Mouse (Mus musculus): Measurements from ENCODE around the gene Bsph1. TPM values are rescaled to one million over a fixed set of nuclear protein-coding genes. Genes with fewer than 3 reads are reported as not detected.

Gene Bsph1
- polyA plus RNA-seq (2015; fragmentation: Illumina TruSeq; extraction: RNeasy Lipid Tissue Mini Kit (QIAGEN cat#74804); ENCODE audit: low read depth, low replicate concordance), result not detected

GRCm38 (mm10) chr7:13450541-13450940 is at the start of gene Bsph1:
TSS of gene Bsph1 (plus strand) at chr7:13450841.

Other genes starting within 250 kb of the Bsph1 start
- not detected for gene Vmn1r89, start 237.8 kb upstream of the Bsph1 start, polyA plus RNA-seq (2015; fragmentation: Illumina TruSeq; extraction: RNeasy Lipid Tissue Mini Kit (QIAGEN cat#74804); ENCODE audit: low read depth, low replicate concordance)
- 9.6 TPM for gene Lig1, start 173.6 kb upstream of the Bsph1 start, polyA plus RNA-seq (2015; fragmentation: Illumina TruSeq; extraction: RNeasy Lipid Tissue Mini Kit (QIAGEN cat#74804); ENCODE audit: low read depth, low replicate concordance)
- 10.1 TPM for gene Zswim9, start 172.1 kb upstream of the Bsph1 start, polyA plus RNA-seq (2015; fragmentation: Illumina TruSeq; extraction: RNeasy Lipid Tissue Mini Kit (QIAGEN cat#74804); ENCODE audit: low read depth, low replicate concordance)
- 0.40 TPM for gene Pla2g4c, start 126.2 kb upstream of the Bsph1 start, polyA plus RNA-seq (2015; fragmentation: Illumina TruSeq; extraction: RNeasy Lipid Tissue Mini Kit (QIAGEN cat#74804); ENCODE audit: low read depth, low replicate concordance)
- gene Cabp5, start 52.7 kb upstream of the Bsph1 start, polyA plus RNA-seq (2015; fragmentation: Illumina TruSeq; extraction: RNeasy Lipid Tissue Mini Kit (QIAGEN cat#74804); ENCODE audit: low read depth, low replicate concordance), result not detected
- not detected for gene Bsph2, start 120.2 kb downstream of the Bsph1 start, polyA plus RNA-seq (2015; fragmentation: Illumina TruSeq; extraction: RNeasy Lipid Tissue Mini Kit (QIAGEN cat#74804); ENCODE audit: low read depth, low replicate concordance)
- gene Sult2a5, start 173.1 kb downstream of the Bsph1 start, polyA plus RNA-seq (2015; fragmentation: Illumina TruSeq; extraction: RNeasy Lipid Tissue Mini Kit (QIAGEN cat#74804); ENCODE audit: low read depth, low replicate concordance), result not detected